Mouse (Mus musculus) CD4-positive, CD25-positive, alpha-beta regulatory T cell, adult 9 weeks (primary cell): ENCODE data around the gene Casp8ap2. TPM values are rescaled to one million over a fixed set of nuclear protein-coding genes. Genes with fewer than 3 reads are reported as not detected.

Experiments used
- polyA plus RNA-seq: library from polyadenylated mRNA; unstranded; fragments of 100-300 nt; shearing (Covaris generic); gene quantifications from one replicate; pipeline ENCODE4 v1.2.1, GENCODE M21; 2017

The Casp8ap2 gene
- 49.1 TPM for polyA plus RNA-seq

DNA sequence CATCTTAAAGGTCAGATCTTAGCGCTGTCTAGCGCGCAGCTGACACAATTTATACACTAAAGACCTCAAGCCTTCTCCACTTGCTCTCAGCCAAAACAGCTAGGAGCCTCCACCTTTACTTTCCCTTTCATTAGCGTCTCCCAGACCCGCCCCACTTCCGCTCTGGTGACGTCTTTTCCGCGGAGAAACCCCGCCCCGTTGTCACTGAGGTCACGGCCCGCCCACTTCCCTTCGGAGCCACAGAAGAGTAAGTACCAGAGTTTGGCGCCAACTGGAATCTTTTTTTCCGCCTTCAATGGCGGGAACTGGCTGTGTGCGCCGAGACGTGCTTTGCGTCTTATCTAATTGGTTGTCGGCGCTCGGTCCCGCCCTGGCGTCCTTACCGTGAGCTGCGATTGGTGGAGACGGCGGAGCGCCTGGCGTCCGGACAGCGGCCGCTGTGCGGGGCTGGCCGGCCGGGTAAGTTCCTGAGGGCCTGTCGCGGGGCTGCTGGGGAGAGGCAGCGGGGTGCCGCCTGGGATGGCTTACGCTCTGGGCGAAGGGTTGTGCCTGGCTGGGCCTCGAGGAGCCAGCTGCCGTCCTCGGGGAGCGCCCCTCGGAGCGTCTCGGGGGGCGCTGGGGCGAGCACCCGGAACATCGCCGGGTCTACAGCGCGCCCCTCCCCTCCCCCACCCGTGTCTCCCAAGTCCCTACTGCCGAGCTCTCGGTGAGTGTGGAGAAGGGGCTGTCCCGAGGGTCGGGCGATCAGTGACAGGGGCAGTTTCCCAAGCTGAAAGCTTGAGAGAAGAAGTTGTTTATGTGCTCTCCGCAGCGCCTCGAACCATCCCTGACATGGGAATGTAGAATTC is at the start of gene Casp8ap2:
TSS of gene Casp8ap2 (plus strand) at position 418 of the 848 bp plus-strand sequence.

DNA sequence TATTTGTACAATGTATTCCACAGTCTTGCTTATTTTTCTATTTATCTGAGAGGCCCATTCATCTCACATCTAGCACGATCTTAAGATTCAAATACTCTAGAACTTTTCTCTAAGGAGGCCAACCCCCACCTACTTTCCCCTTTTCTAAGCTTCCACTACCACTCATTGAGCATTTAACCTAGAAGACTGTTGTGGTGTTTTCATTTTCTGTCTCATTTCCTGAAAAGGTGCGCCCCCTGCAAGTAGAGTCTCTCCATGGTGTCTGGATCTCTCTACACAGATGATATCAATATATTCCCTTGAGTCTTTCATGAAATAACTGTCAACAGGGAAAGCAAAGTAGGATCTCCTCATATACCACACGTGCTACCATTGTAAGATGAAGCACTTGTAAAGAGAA is 12.6 kb upstream of the Casp8ap2 start, which contains the start of gene Gja10:
TSS of gene Gja10 (minus strand) at position 101 of the 400 bp plus-strand sequence.

DNA sequence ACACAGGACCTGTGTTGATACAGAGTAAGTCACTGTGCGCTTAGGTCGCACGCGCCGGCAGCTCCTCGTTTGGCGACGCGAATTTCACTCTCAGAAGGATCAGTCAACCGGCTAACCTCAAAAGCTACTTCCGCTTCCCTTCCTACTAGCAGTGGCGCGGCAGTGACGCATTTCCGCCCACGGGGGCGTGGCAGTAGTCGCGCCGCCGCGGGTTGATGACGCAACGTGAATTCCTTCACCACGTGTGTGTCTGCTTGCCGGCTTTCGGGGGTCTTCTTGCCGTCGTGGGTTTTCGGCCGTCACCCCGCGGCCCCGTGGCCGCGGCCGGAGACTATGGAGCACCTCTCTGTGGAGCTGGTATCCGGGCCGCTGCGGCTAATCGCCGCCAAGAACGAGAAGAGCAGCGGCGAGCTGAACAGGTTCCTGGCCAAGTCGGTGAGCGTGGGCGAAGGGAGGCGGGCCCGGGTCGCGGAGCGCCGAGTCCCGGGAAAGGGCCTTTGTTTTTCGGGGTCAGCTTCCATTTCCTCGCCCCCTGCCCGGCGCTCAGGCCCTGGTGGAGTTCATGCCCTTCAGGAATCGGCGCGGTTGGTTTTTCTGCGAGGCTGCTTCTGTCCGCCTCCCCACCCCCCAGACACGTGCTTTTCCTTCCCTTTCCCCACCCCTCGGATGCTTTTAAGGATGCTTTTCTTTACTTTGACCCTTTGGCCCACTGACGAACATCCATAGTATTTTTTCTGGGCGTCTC is 41.8 kb downstream of the Casp8ap2 start, which contains the start of gene Mdn1:
TSS of gene Mdn1 (plus strand) at position 202 of the 745 bp plus-strand sequence.

Other genes starting within 250 kb of the Casp8ap2 start
- not detected for gene Gja10, start 12.7 kb upstream of the Casp8ap2 start, polyA plus RNA-seq
- gene Mdn1, start 41.7 kb downstream of the Casp8ap2 start, polyA plus RNA-seq = 35.8 TPM
- gene Lyrm2, start 184.8 kb downstream of the Casp8ap2 start, polyA plus RNA-seq = 80.8 TPM